Mouse (Mus musculus) intestine, embryonic 16.5 days (tissue): ENCODE measurements around the gene Adh1. TPM values are rescaled to one million over a fixed set of nuclear protein-coding genes. Genes with fewer than 3 reads are reported as not detected.

Experiments
- ATAC-seq: fragments of 200-750 bp; cut with Nextera tagmentation; 2 replicates; pipeline ENCODE4 v1.8.0; 2017; ENCODE audit warnings: moderate TSS enrichment, moderate library complexity
- H3K27ac ChIP-seq: fragments of 300-500 bp; sonication (generic); 2 replicates; pipeline ENCODE4 v1.5.1; 2014; ENCODE audit warnings: mild to moderate bottlenecking, low read length
- H3K27me3 ChIP-seq: fragments of 300-500 bp; sonication (generic); replicated peaks from 2 replicates; pipeline ENCODE4 v1.6.1; 2014; ENCODE audit warnings: low read length, control low read depth, mixed read lengths; ENCODE audit not compliant: control insufficient read depth, insufficient read depth
- H3K36me3 ChIP-seq: fragments of 300-500 bp; sonication (generic); 2 replicates; pipeline ENCODE4 v1.6.1; 2014; ENCODE audit warnings: low read length, control low read depth; ENCODE audit not compliant: control insufficient read depth, insufficient read depth
- H3K4me1 ChIP-seq: fragments of 300-500 bp; sonication (generic); 2 replicates; pipeline ENCODE4 v1.6.1; 2014; ENCODE audit warnings: low read length, control low read depth, mixed read lengths; ENCODE audit not compliant: control insufficient read depth, insufficient read depth
- H3K4me2 ChIP-seq: fragments of 300-500 bp; sonication (generic); 2 replicates; pipeline ENCODE4 v1.6.1; 2014; ENCODE audit warnings: low read depth, low read length, control low read depth
- H3K4me3 ChIP-seq: fragments of 300-500 bp; sonication (generic); 2 replicates; pipeline ENCODE4 v1.5.1; 2014; ENCODE audit warnings: mild to moderate bottlenecking, low read length
- H3K9ac ChIP-seq: fragments of 300-500 bp; sonication (generic); 2 replicates; pipeline ENCODE4 v1.6.1; 2014; ENCODE audit warnings: low read depth, low read length
- H3K9me3 ChIP-seq: fragments of 300-500 bp; sonication (generic); 2 replicates; pipeline ENCODE4 v1.6.1; 2016; ENCODE audit warnings: low read length, control low read depth; ENCODE audit not compliant: control insufficient read depth
- WGBS: fragments of 180-500 bp; shearing (Covaris S2); extraction: QIAGEN DNeasy Blood & Tissue Kit; methylation state at CpG from one replicate; pipeline ENCODE4 v1.1.7; 2014; 5-methylcytosine and 5-hydroxymethylcytosine counted together
- polyA plus RNA-seq: library from polyadenylated mRNA; unstranded; fragments of >200 nt; fragmentation: Nextera tagmentation; extraction: Ambion mirVana; gene quantifications from 2 replicates; pipeline ENCODE4 v1.2.1, GENCODE M21; 2015

Adh1 gene
- polyA plus RNA-seq, 1 experiment from 2014 or later = 734 TPM

- H3K36me3 ChIP-seq = no peaks in the 10 kb centered on the region
- ATAC-seq = no peak
- no peaks in the 10 kb centered on the region for H3K27me3 ChIP-seq
- no peak overlapping the region for H3K27ac ChIP-seq
- WGBS = 75% methylated on average over 7 of the region's 7 CpGs
- H3K4me2 ChIP-seq = no peak overlapping the region
- H3K9ac ChIP-seq = no peak overlapping the region
- H3K9me3 ChIP-seq = no peaks in the 10 kb centered on the region
- H3K4me3 ChIP-seq = no peak overlapping the region
- H3K4me1 ChIP-seq = 0 out of 2 replicates have a peak, but pooled peaks cover 2% of the 10 kb centered on the region
These were observed 35.5 kb upstream of the Adh1 start for GRCm38 (mm10) chr3:138225331-138225730.

GRCm38 (mm10) chr3:138225853-138226252 lies 34.9 kb upstream of the Adh1 start:
- peak; percentile 58 for ATAC-seq
- Histone ChIP-seq H3K4me1 (0 out of 2 replicates have a peak, but pooled peaks cover 3% of the 10 kb centered on the region), H3K4me2 (no peak overlapping the region), H3K9ac (no peak overlapping the region), H3K27me3 (no peaks in the 10 kb centered on the region), H3K27ac (no peak overlapping the region), H3K36me3 (no peaks in the 10 kb centered on the region), H3K4me3 (no peak overlapping the region), H3K9me3 (no peaks in the 10 kb centered on the region)
- WGBS = 53% methylated on average over 7 of the region's 7 CpGs

- H3K4me3 ChIP-seq = no peak overlapping the region
- no peak overlapping the region for H3K27ac ChIP-seq
- no peak overlapping the region for H3K9ac ChIP-seq
- H3K9me3 ChIP-seq = no peaks in the 10 kb centered on the region
- ATAC-seq = no peak
- 0 out of 2 replicates have a peak, but pooled peaks cover 3% of the 10 kb centered on the region for H3K4me1 ChIP-seq
- no peaks in the 10 kb centered on the region for H3K27me3 ChIP-seq
- no peaks in the 10 kb centered on the region for H3K36me3 ChIP-seq
- 93% methylated on average over 6 of the region's 6 CpGs for WGBS
- H3K4me2 ChIP-seq = no peak overlapping the region
These were observed 34.3 kb upstream of the Adh1 start for GRCm38 (mm10) chr3:138226476-138226875.

- Histone ChIP-seq H3K4me3 (no peak overlapping the region), H3K4me1 (0 out of 2 replicates have a peak, but pooled peaks cover 3% of the 10 kb centered on the region), H3K27me3 (no peaks in the 10 kb centered on the region), H3K27ac (no peak overlapping the region), H3K4me2 (no peak overlapping the region), H3K9me3 (no peaks in the 10 kb centered on the region), H3K36me3 (no peaks in the 10 kb centered on the region), H3K9ac (no peak overlapping the region)
- ATAC-seq = no peak
- 90% methylated on average over 2 of the region's 2 CpGs for WGBS
These were observed 33.7 kb upstream of the Adh1 start for GRCm38 (mm10) chr3:138227082-138227481.

GRCm38 (mm10) chr3:138227782-138228181 lies 33.0 kb upstream of the Adh1 start:
- ATAC-seq = no peak
- Histone ChIP-seq H3K4me2 (no peak overlapping the region), H3K9ac (no peak overlapping the region), H3K4me3 (no peak overlapping the region), H3K4me1 (0 out of 2 replicates have a peak, but pooled peaks cover 3% of the 10 kb centered on the region), H3K27ac (no peak overlapping the region), H3K9me3 (no peaks in the 10 kb centered on the region), H3K36me3 (no peaks in the 10 kb centered on the region), H3K27me3 (no peaks in the 10 kb centered on the region)
- 96% methylated on average over 8 of the region's 8 CpGs for WGBS

- no peaks in the 10 kb centered on the region for H3K27me3 ChIP-seq
- H3K9ac ChIP-seq = no peak overlapping the region
- 89% methylated on average over 1 of the region's 1 CpGs for WGBS
- 0 out of 2 replicates have a peak, but pooled peaks cover 3% of the 10 kb centered on the region for H3K4me1 ChIP-seq
- no peak overlapping the region for H3K4me2 ChIP-seq
- no peak overlapping the region for H3K4me3 ChIP-seq
- H3K27ac ChIP-seq = no peak overlapping the region
- no peaks in the 10 kb centered on the region for H3K9me3 ChIP-seq
- no peaks in the 10 kb centered on the region for H3K36me3 ChIP-seq
- no peak for ATAC-seq
These were observed 31.3 kb upstream of the Adh1 start for GRCm38 (mm10) chr3:138229448-138229847.

GRCm38 (mm10) chr3:138230266-138230665 lies 30.5 kb upstream of the Adh1 start:
- H3K9me3 ChIP-seq = no peaks in the 10 kb centered on the region
- no peak overlapping the region for H3K4me2 ChIP-seq
- H3K4me3 ChIP-seq = no peak overlapping the region
- H3K27me3 ChIP-seq = no peaks in the 10 kb centered on the region
- no peak overlapping the region for H3K9ac ChIP-seq
- no peaks in the 10 kb centered on the region for H3K36me3 ChIP-seq
- H3K4me1 ChIP-seq = 0 out of 2 replicates have a peak, but pooled peaks cover 3% of the 10 kb centered on the region
- no peak for ATAC-seq
- peak overlapping the region; percentile 83 for H3K27ac ChIP-seq
- WGBS = 84% methylated on average over 3 of the region's 3 CpGs

GRCm38 (mm10) chr3:138231531-138231930 lies 29.3 kb upstream of the Adh1 start:
- no peaks in the 10 kb centered on the region for H3K36me3 ChIP-seq
- H3K4me2 ChIP-seq = no peak overlapping the region
- H3K9me3 ChIP-seq = no peaks in the 10 kb centered on the region
- H3K27me3 ChIP-seq = no peaks in the 10 kb centered on the region
- peak; percentile 34; the same call in 1 of the 2 replicates for ATAC-seq
- H3K4me1 ChIP-seq = 0 out of 2 replicates have a peak, but pooled peaks cover 3% of the 10 kb centered on the region
- H3K4me3 ChIP-seq = no peak overlapping the region
- no peak overlapping the region for H3K9ac ChIP-seq
- WGBS = 74% methylated on average over 2 of the region's 2 CpGs
- H3K27ac ChIP-seq = no peak overlapping the region

- WGBS = 72% methylated on average over 11 of the region's 11 CpGs
- no peak overlapping the region for H3K9ac ChIP-seq
- ATAC-seq = no peak
- no peak overlapping the region for H3K4me2 ChIP-seq
- H3K9me3 ChIP-seq = no peaks in the 10 kb centered on the region
- H3K27ac ChIP-seq = no peak overlapping the region
- H3K27me3 ChIP-seq = no peaks in the 10 kb centered on the region
- no peaks in the 10 kb centered on the region for H3K36me3 ChIP-seq
- H3K4me1 ChIP-seq = 0 out of 2 replicates have a peak, but pooled peaks cover 4% of the 10 kb centered on the region
- no peak overlapping the region for H3K4me3 ChIP-seq
These were observed 24.1 kb upstream of the Adh1 start for GRCm38 (mm10) chr3:138236546-138237163.
